Mouse (Mus musculus) intestine, postnatal 0 days (tissue): ENCODE data around the gene Cfap73. TPM values are rescaled to one million over a fixed set of nuclear protein-coding genes. Genes with fewer than 3 reads are reported as not detected.
A peak's percentile ranks its signal among the peaks of the same experiment; 100 is the strongest.

ENCODE experiments used
- ATAC-seq: fragments of 200-750 bp; cut with Nextera tagmentation; 2 replicates; pipeline ENCODE4 v1.8.0; 2017; ENCODE audit warnings: mild to moderate bottlenecking, moderate TSS enrichment, moderate library complexity
- H3K27ac ChIP-seq: fragments of 300-500 bp; sonication (generic); 2 replicates; pipeline ENCODE4 v1.5.1; 2014; ENCODE audit warnings: mild to moderate bottlenecking, low read depth, low read length, moderate library complexity
- H3K27me3 ChIP-seq: fragments of 300-500 bp; sonication (generic); replicated peaks from 2 replicates; pipeline ENCODE4 v1.6.1; 2014; ENCODE audit warnings: low read length, mixed read lengths; ENCODE audit not compliant: control insufficient read depth, insufficient read depth
- H3K36me3 ChIP-seq: fragments of 300-500 bp; sonication (generic); 2 replicates; pipeline ENCODE4 v1.6.1; 2014; ENCODE audit warnings: mild to moderate bottlenecking, moderate library complexity; ENCODE audit not compliant: control insufficient read depth, insufficient read depth
- H3K4me1 ChIP-seq: fragments of 300-500 bp; sonication (generic); replicated peaks from 2 replicates; pipeline ENCODE4 v1.6.1; 2014; ENCODE audit warnings: antibody characterized with exemption, low read length, mixed read lengths; ENCODE audit not compliant: control insufficient read depth, insufficient read depth
- H3K4me2 ChIP-seq: fragments of 300-500 bp; sonication (generic); replicated peaks from 2 replicates; pipeline ENCODE4 v1.6.1; 2014; ENCODE audit warnings: low read depth, mild to moderate bottlenecking, moderate library complexity
- H3K4me3 ChIP-seq: fragments of 300-500 bp; sonication (generic); 2 replicates; pipeline ENCODE4 v1.5.1; 2014; ENCODE audit warnings: low read depth, low read length
- H3K9ac ChIP-seq: fragments of 300-500 bp; sonication (generic); 2 replicates; pipeline ENCODE4 v1.6.1; 2014; ENCODE audit warnings: mild to moderate bottlenecking, low read depth, low read length
- H3K9me3 ChIP-seq: fragments of 300-500 bp; sonication (generic); 2 replicates; pipeline ENCODE4 v1.6.1; 2016; ENCODE audit warnings: mixed run types; ENCODE audit not compliant: control insufficient read depth
- CTCF ChIP-seq: sonication (generic); IDR thresholded peaks from 2 replicates; pipeline ENCODE4 v1.5.1; 2016; ENCODE audit warnings: low read depth, mild to moderate bottlenecking, control low read depth, antibody characterized with exemption, moderate library complexity
- WGBS: fragments of 180-500 bp; shearing (Covaris S2); extraction: QIAGEN DNeasy Blood & Tissue Kit; methylation state at CpG from one replicate; pipeline ENCODE4 v1.1.7; 2014; 5-methylcytosine and 5-hydroxymethylcytosine counted together
- polyA plus RNA-seq: library from polyadenylated mRNA; unstranded; fragments of >200 nt; fragmentation: Nextera tagmentation; extraction: Ambion mirVana; gene quantifications from 2 replicates; pipeline ENCODE4 v1.2.1, GENCODE M21; 2015

The Cfap73 gene
- polyA plus RNA-seq, 1 experiment from 2014 or later = not detected

DNA sequence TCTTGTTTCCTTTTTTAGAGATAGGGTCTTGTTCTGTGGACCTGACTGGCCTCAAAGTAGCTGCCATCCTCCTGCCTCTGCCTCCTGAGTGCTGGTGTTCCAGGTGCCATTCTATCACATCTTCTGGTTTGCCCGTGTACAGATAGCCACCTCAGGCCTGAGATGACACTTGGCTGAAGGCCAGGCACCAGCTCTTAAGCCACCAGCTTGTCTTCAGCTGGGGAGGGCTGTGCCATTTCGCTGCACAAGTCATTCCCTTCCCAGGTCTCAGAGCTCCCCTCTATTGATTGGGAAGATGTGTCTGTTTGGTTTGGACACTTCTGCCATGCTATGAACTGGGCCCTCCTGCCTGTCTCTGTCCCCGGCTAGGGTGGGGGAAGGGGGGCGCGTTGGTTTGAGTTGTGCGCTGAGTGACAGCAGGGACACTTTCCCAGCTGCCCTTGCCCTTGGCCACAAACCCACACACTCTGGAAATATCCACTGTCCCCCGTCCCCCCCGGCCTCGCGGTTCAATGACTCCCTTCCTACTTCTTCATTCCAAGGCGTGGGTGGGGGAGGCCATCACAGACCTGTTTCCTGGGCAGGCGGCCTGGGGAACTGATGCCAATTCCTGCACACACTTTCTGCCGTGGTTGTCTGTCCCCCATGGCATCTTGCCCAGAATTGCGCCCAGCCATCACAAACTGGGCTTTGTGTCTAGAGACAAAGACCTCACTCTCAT is 9.5 kb upstream of the Cfap73 start:
- no peak overlapping the region for H3K9ac ChIP-seq
- H3K9me3 ChIP-seq = no peaks in the 10 kb centered on the region
- no peak for TF ChIP-seq CTCF
- no peak overlapping the region for H3K4me3 ChIP-seq
- H3K4me2 ChIP-seq = no peak overlapping the region
- ATAC-seq = no peak
- H3K4me1 ChIP-seq = no peaks in the 10 kb centered on the region
- H3K27me3 ChIP-seq = peaks cover 4% of the 10 kb centered on the region; the same call in 1 of the 2 replicates
- 64% methylated on average over 14 of the region's 14 CpGs for WGBS
- no peaks in the 10 kb centered on the region for H3K36me3 ChIP-seq
- no peak overlapping the region for H3K27ac ChIP-seq

DNA sequence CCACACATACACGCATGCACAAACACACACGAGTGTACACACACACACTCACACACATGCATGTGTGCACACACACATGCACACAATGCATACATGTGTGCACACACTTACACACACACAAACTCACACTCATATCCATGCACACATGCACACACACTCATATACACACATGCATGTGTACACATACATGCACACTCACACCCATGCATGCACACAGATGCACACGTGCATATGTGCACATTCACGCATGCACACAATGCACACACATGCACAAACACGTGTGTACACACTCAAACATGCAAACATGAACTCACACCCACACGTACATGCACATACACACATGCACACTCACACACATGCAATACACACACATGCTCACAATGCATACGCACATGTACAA is 6.1 kb upstream of the Cfap73 start:
- Histone ChIP-seq H3K9ac (no peak overlapping the region), H3K27me3 (0 out of 2 replicates have a peak, but pooled peaks cover 4% of the 10 kb centered on the region), H3K36me3 (no peaks in the 10 kb centered on the region), H3K4me3 (no peak overlapping the region), H3K4me2 (no peak overlapping the region), H3K4me1 (no peaks in the 10 kb centered on the region), H3K9me3 (no peaks in the 10 kb centered on the region), H3K27ac (no peak overlapping the region)
- TF ChIP-seq CTCF = no peak
- ATAC-seq = no peak
- 91% methylated on average over 7 of the region's 7 CpGs for WGBS

DNA sequence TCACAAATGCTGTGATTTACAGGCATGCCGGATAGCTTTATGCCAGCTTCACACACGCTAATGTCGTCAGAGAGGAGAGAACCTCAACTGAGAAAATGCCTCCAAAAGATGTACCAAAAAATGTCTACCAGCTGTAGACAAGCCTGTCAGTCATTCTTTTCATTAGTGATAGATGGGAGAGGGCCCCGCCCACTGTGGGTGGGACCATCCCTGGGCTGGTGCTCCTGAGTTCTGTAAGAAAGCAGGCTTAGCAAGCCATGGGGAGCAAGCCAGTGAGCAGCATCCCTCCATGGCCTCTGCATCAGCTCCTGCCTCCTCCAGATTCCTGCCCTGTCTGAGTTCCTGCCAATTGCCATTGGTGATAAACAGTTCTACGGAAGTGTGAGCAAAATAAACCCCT is 1.6 kb upstream of the Cfap73 start:
- H3K4me3 ChIP-seq = no peak overlapping the region
- WGBS = 77% methylated on average over 5 of the region's 5 CpGs
- no peaks in the 10 kb centered on the region; the same call in 1 of the 2 replicates for H3K27me3 ChIP-seq
- peaks cover 3% of the 10 kb centered on the region; the same call in 1 of the 2 replicates for H3K9me3 ChIP-seq
- H3K27ac ChIP-seq = no peak overlapping the region
- no peaks in the 10 kb centered on the region for H3K4me1 ChIP-seq
- no peak overlapping the region for H3K9ac ChIP-seq
- no peak overlapping the region for H3K4me2 ChIP-seq
- ATAC-seq = no peak
- TF ChIP-seq CTCF = no peak
- no peaks in the 10 kb centered on the region for H3K36me3 ChIP-seq

DNA sequence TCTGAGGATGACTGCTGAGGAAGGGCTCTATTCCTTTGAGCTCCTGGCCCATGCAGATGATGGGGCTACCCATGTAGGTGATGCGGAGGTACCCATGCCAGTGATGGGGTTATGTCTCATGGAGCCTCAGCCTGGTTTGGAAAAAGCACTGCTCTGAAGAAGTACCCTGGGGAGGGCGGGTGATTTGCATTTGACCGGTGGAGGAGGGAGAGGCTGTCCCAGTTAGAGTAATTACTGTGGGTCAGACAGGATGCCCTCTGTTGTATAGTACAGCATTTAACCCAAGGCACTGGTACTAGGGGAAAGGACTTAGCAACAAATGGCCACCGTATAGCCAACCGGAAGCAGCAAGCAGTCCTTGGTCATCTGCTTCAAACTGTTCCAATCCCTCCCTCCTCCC is 825 bp upstream of the Cfap73 start:
- Histone ChIP-seq H3K27ac (no peak overlapping the region), H3K27me3 (peaks cover 5% of the 10 kb centered on the region; the same call in 1 of the 2 replicates), H3K4me3 (no peak overlapping the region), H3K36me3 (no peaks in the 10 kb centered on the region), H3K4me2 (no peak overlapping the region), H3K9me3 (peaks cover 3% of the 10 kb centered on the region; the same call in 1 of the 2 replicates), H3K4me1 (no peaks in the 10 kb centered on the region), H3K9ac (no peak overlapping the region)
- WGBS = 46% methylated on average over 5 of the region's 5 CpGs
- TF ChIP-seq CTCF = no peak
- ATAC-seq = no peak

DNA sequence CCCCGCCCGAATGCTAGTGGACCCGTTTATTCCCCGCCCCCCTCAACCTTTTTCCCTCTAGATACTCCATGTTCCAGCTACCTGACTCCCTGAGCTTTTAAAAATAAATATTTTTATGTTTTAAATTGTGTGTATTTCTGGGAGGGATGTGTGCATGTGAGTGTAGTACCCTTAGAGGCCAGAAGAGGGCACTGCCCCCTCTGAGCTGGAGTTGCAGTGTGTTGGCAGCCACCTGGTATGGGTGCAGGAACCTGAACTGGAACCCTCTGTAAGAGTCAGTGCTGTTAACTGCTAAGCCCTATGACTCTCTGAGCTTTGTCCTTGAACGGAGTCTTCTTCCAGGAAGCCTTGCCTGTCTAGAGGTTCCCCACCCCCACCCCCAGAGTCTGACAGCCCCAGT is 2.1 kb downstream of the Cfap73 start:
- H3K9ac ChIP-seq = no peak overlapping the region
- H3K4me1 ChIP-seq = no peaks in the 10 kb centered on the region
- TF ChIP-seq CTCF = peak; percentile 27; the same call in 1 of the 2 replicates
- peaks cover 5% of the 10 kb centered on the region; the same call in 1 of the 2 replicates for H3K27me3 ChIP-seq
- no peak for ATAC-seq
- H3K9me3 ChIP-seq = peaks cover 3% of the 10 kb centered on the region; the same call in 1 of the 2 replicates
- H3K4me2 ChIP-seq = no peak overlapping the region
- no peak overlapping the region for H3K27ac ChIP-seq
- H3K4me3 ChIP-seq = no peak overlapping the region
- WGBS = 84% methylated on average over 5 of the region's 5 CpGs
- H3K36me3 ChIP-seq = peaks cover 15% of the 10 kb centered on the region

DNA sequence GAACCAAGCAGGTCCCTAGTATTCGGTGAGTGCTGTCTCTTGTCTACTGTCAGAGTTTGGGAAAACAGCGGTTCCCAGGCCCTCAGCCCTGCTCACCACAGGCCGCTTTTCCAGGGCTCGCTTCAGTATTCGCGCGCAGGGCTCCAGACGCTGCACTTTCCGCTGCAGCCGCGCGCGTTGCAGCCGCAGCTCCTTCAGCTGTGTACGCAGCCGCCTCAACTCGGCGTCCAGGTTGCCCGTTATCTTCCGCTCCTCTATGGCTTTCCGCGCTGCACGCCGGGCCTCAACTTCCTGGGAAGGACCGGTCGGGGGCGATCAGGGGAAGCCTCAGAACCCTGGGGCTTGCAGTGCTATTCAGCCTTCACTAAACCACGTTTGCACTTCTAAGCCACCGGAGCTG is 2.9 kb downstream of the Cfap73 start:
- Histone ChIP-seq H3K9ac (peak overlapping the region; percentile 17; the same call in 1 of the 2 replicates), H3K36me3 (peaks cover 17% of the 10 kb centered on the region), H3K4me2 (peak overlapping the region; percentile 32; the same call in 1 of the 2 replicates), H3K9me3 (peaks cover 3% of the 10 kb centered on the region; the same call in 1 of the 2 replicates), H3K27ac (no peak overlapping the region), H3K27me3 (peaks cover 5% of the 10 kb centered on the region; the same call in 1 of the 2 replicates), H3K4me3 (peak overlapping the region; percentile 5; the same call in 1 of the 2 replicates), H3K4me1 (no peaks in the 10 kb centered on the region)
- no peak for ATAC-seq
- TF ChIP-seq CTCF = no peak
- 8% methylated on average over 29 of the region's 29 CpGs for whole genome bisulfite sequencing
